Mouse (Mus musculus) frontal cortex, postnatal 25 days (tissue): ENCODE results near the gene Agt.

Experiments
- DNase-seq, 2 experiments: peaks; one replicate each; pipeline ENCODE4 v3.0.0; 2022; ENCODE audit warnings: low spot score in 2 of 2

The Agt gene

GRCm38 (mm10) chr8:124507572-124508320 is 61.8 kb downstream of the Agt start:
- peak in 1 of 2 experiments; percentile 36 for DNase-seq
